Mouse (Mus musculus) midbrain, postnatal 0 days (tissue): Measurements from ENCODE around the gene St6galnac6. TPM values are rescaled to one million over a fixed set of nuclear protein-coding genes. Genes with fewer than 3 reads are reported as not detected.

ENCODE experiments used
- ATAC-seq: fragments of 200-750 bp; cut with Nextera tagmentation; 2 replicates; pipeline ENCODE4 v1.8.0; 2017; ENCODE audit warnings: moderate number of reproducible peaks, mild to moderate bottlenecking, moderate TSS enrichment, moderate library complexity; ENCODE audit not compliant: low FRiP score
- DNase-seq: peaks from one replicate; pipeline ENCODE4 v3.0.0-alpha.2; 2015; ENCODE audit warnings: low spot score
- H3K27ac ChIP-seq: fragments of 300-500 bp; sonication (generic); 2 replicates; pipeline ENCODE4 v1.5.1; 2014; ENCODE audit warnings: low read depth, mild to moderate bottlenecking, low read length, mixed read lengths
- H3K27me3 ChIP-seq: fragments of 300-500 bp; sonication (generic); 2 replicates; pipeline ENCODE4 v1.6.1; 2014; ENCODE audit warnings: low read length, control low read depth, mixed read lengths; ENCODE audit not compliant: insufficient read depth
- H3K36me3 ChIP-seq: fragments of 300-500 bp; sonication (generic); 2 replicates; pipeline ENCODE4 v1.6.1; 2014; ENCODE audit warnings: low read length, control low read depth, mixed read lengths; ENCODE audit not compliant: insufficient read depth
- H3K4me1 ChIP-seq: fragments of 300-500 bp; sonication (generic); 2 replicates; pipeline ENCODE4 v1.6.1; 2014; ENCODE audit warnings: mild to moderate bottlenecking, control low read depth, antibody characterized with exemption, low read length, mixed read lengths; ENCODE audit not compliant: insufficient read depth
- H3K4me2 ChIP-seq: fragments of 300-500 bp; sonication (generic); 2 replicates; pipeline ENCODE4 v1.6.1; 2014; ENCODE audit warnings: low read depth, mild to moderate bottlenecking, low read length, mixed read lengths; ENCODE audit not compliant: poor library complexity, severe bottlenecking
- H3K4me3 ChIP-seq: fragments of 300-500 bp; sonication (generic); 2 replicates; pipeline ENCODE4 v1.5.1; 2014; ENCODE audit warnings: low read depth, mild to moderate bottlenecking, low read length, moderate library complexity
- H3K9ac ChIP-seq: fragments of 300-500 bp; sonication (generic); replicated peaks from 2 replicates; pipeline ENCODE4 v1.6.1; 2014; ENCODE audit warnings: mild to moderate bottlenecking, low read length, moderate library complexity, mixed read lengths; ENCODE audit not compliant: poor library complexity, severe bottlenecking
- H3K9me3 ChIP-seq: fragments of 300-500 bp; sonication (generic); 2 replicates; pipeline ENCODE4 v1.6.1; 2016; ENCODE audit warnings: low read length, control low read depth
- CTCF ChIP-seq: IDR thresholded peaks from 2 replicates; pipeline ENCODE4 v1.5.1; 2016; ENCODE audit warnings: antibody characterized with exemption, mild to moderate bottlenecking
- WGBS: fragments of 180-500 bp; shearing (Covaris S2); extraction: QIAGEN DNeasy Blood & Tissue Kit; methylation state at CpG from one replicate; pipeline ENCODE4 v1.1.7; 2014; 5-methylcytosine and 5-hydroxymethylcytosine counted together
- polyA plus RNA-seq: library from polyadenylated mRNA; unstranded; fragments of >200 nt; fragmentation: Nextera tagmentation; extraction: Ambion mirVana; gene quantifications from 2 replicates; pipeline ENCODE4 v1.2.1, GENCODE M21; 2015
- total RNA-seq: library from RNA; depleted of rRNA; stranded (reverse); fragments of >200 nt; gene quantifications from 2 replicates; pipeline ENCODE4 v1.2.3, GENCODE M21; 2014

The St6galnac6 gene
- total and polyA plus RNA-seq, 2 experiments from 2014 or later: 45.2 to 166 TPM

DNA sequence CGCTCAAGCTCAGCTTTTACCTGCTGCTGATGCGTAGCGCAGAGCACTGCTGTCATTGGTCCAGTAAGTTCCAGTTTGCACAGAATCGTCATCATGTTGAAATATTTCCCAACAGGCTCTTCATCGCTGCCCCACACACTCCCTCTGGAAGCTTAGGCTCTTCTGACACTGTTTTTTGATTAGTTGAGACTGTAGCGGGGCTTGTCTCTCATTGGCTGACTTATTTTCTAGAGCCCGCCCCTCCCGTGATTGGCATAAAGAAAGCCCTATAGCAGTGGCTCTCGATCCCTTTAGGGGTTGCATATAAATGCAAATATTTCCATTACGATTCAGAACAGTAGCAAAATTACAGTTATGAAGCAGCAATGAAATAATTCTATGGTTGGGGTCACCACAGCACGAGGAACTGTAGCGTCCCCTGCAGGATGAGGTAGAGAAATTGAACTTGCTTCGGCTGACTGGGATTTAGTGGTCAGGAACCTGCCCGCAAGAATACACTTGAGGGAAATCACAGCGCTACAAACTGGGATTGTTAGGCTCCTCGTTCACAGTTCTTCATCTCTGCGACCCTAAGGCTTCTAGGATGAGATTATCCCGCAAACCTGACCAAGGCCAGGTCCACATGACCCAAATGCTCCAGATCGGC is 17.9 kb upstream of the St6galnac6 start:
- 0 out of 2 replicates have a peak, but pooled peaks cover 3% of the 10 kb centered on the region for H3K27me3 ChIP-seq
- H3K36me3 ChIP-seq: no peaks in the 10 kb centered on the region
- H3K4me2 ChIP-seq: peak overlapping the region; percentile 38
- 31% methylated on average over 19 of the region's 19 CpGs for WGBS
- no peaks in the 10 kb centered on the region for H3K9me3 ChIP-seq
- H3K4me1 ChIP-seq: peaks cover 4% of the 10 kb centered on the region; the same call in 1 of the 2 replicates
- DNase-seq: peak; percentile 72
- peak; percentile 58 for TF ChIP-seq CTCF
- H3K4me3 ChIP-seq: peak overlapping the region; percentile 22; the same call in 1 of the 2 replicates
- 0 out of 2 replicates have a peak overlapping the region, but pooled peaks have one; percentile 6 for H3K27ac ChIP-seq
- H3K9ac ChIP-seq: no peak overlapping the region
- ATAC-seq: peak; percentile 68

DNA sequence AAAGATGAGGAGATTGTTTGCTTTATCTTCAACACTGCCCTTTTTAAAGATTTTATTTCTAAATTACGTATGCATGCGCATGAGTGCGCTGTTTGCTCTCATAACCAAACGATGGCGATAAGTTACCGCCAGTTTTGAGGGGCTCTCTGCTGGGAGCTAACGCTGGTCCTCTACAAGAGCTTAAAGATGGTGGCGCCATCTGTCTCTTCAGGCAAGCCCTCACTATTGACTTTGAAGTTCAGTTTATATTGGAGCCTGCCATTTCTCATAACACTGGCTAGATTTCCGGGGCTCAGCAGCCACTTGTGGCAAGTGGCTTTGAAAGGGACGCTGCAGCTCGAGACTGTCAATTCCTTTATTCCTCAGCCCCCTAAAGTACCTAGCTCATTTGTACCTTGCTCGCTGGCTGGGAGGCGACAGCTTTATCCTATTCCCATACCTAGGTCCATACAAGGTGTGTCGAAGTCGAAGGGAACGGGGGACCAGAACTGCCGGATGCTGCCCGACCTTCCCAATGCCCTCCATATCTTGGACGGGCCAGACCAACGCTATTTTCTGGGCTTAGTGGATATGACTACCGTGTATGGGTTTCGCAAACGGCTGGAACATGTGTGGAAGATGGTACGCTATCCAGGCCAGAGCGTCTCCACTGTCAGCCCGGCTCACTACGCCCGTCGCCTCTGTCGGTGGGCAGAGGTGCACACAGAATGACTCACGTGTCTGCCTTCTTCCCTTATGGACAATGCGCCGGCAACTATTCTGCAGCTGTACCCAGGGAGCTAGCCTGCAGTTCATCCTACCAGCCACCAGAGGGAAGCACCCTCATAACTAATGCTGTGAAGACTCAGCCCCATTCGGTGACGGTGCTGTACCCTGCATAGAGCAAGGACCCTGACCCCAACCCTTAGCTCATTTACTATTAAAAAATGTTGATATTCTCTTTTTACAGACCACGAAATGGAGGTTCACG is 16.4 kb upstream of the St6galnac6 start:
- TF ChIP-seq CTCF: peak; percentile 98
- peak overlapping the region; percentile 54 for H3K4me2 ChIP-seq
- WGBS: 10% methylated on average over 37 of the region's 37 CpGs
- H3K4me3 ChIP-seq: peak overlapping the region; percentile 24
- peak; percentile 91 for DNase-seq
- peak overlapping the region; percentile 42; the same call in 1 of the 2 replicates for H3K9ac ChIP-seq
- peak overlapping the region; percentile 51 for H3K27ac ChIP-seq
- no peaks in the 10 kb centered on the region for H3K27me3 ChIP-seq
- peak; percentile 55 for ATAC-seq
- H3K4me1 ChIP-seq: peaks cover 13% of the 10 kb centered on the region
- H3K36me3 ChIP-seq: no peaks in the 10 kb centered on the region
- H3K9me3 ChIP-seq: no peaks in the 10 kb centered on the region

DNA sequence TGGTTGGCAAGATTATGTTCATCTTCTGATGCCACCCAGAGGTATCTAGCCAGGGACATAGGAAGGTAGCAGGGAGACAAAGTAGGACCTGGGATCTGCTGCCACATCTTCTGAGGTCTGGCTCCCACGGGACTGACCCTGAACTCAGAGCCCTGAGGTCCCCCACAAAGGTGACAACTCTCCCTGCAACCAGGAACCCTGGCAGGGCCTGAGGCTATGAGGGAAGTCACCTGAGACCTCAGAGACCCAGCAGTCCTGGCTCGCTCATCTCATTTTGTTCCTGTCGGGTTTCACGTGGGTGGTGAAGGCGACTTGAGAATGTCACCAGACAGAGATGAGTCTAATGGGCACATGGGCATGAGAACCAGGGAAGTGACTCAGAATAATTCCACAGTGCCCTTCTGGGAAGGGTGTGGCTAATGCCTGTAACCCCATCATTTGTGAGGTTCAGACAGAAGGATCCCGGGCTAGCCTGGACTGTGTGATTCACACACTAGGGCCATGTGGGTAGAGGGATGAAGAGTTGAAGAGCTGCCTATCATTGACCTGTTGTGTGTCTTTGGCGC is 14.3 kb upstream of the St6galnac6 start:
- Histone ChIP-seq H3K36me3 (0 out of 2 replicates have a peak, but pooled peaks cover 3% of the 10 kb centered on the region), H3K4me1 (peaks cover 16% of the 10 kb centered on the region), H3K4me3 (no peak overlapping the region), H3K9ac (no peak overlapping the region), H3K27ac (no peak overlapping the region), H3K4me2 (no peak overlapping the region), H3K27me3 (no peaks in the 10 kb centered on the region), H3K9me3 (no peaks in the 10 kb centered on the region)
- WGBS: 87% methylated on average over 7 of the region's 7 CpGs
- no peak for TF ChIP-seq CTCF
- no peak for ATAC-seq
- no peak for DNase-seq

DNA sequence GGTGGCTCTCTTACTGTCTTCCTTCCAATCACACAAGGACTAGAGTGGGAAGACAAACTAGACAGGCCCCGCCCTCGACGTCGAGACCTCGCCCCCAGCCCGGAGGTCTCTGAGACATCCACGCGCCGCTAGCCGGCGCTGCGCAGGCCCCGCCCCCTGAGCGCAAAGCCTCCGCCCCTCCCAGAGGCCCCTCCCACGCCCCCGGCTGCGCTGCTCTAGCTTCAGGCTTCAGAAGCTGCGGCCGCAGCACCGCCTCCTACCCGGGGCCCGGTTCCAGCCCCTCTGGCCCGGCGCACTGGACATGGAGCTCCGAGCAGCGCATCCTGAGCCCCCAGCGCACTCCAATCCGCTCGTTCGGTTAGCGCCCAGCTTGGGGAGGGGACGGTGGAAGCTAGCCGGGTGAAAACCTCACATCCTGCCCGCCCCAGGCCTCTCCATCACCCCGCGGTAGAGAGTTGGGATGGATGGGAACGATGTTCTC is 12.6 kb upstream of the St6galnac6 start, which contains the start of gene St6galnac4:
Gene St6galnac4 (plus strand): TSS at position 225 of the 481 bp plus-strand sequence.
- ATAC-seq (peak; percentile 72), DNase-seq (peak; percentile 95)
- under 1% methylated on average over 36 of the region's 38 CpGs for WGBS
- no peaks in the 10 kb centered on the region for H3K27me3 ChIP-seq
- TF ChIP-seq CTCF: peak; percentile 69
- H3K36me3 ChIP-seq: 0 out of 2 replicates have a peak, but pooled peaks cover 6% of the 10 kb centered on the region
- H3K9ac ChIP-seq: peak within 1 kb of the TSS; percentile 64
- peak within 1 kb of the TSS; percentile 61 for H3K4me3 ChIP-seq
- peaks cover 16% of the 10 kb centered on the region for H3K4me1 ChIP-seq
- peak within 1 kb of the TSS; percentile 32; the same call in 1 of the 2 replicates for H3K27ac ChIP-seq
- no peaks in the 10 kb centered on the region for H3K9me3 ChIP-seq
- H3K4me2 ChIP-seq: peak within 1 kb of the TSS; percentile 54

DNA sequence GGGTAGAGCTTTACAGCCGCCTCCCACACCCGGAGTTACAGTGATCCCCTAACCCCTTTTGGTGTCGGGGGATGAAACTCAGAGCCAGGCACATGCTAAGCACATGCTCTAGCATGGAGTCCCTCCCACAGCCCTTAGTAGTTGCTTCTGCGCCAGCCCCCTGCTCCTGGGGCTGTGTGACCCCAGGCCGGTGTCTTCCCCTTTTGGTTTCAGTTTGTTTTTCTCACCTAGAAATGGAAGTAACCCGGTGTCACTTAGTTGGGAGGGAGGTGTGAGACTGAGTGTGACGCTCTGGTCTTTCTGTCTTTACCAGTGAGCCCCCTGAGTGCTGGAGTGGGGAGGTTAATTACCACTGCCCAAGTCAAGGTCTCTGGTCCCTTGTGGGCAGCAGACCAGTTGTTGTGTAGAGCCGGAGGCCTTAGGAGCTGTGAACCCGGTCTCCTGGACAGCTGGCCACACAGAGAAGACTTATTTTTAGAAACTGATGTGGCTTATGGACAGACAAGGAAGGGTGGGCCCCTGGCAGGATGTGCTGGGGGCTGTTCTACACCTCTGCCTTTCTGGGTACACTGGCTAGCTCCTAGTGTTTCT is 11.7 kb upstream of the St6galnac6 start:
- H3K9me3 ChIP-seq: no peaks in the 10 kb centered on the region
- no peak overlapping the region for H3K27ac ChIP-seq
- peak overlapping the region; percentile 54 for H3K4me2 ChIP-seq
- peak overlapping the region; percentile 61 for H3K4me3 ChIP-seq
- ATAC-seq (no peak), DNase-seq (no peak)
- no peak for TF ChIP-seq CTCF
- peaks cover 16% of the 10 kb centered on the region for H3K4me1 ChIP-seq
- H3K9ac ChIP-seq: peak overlapping the region; percentile 64; the same call in 1 of the 2 replicates
- 54% methylated on average over 9 of the region's 9 CpGs for whole genome bisulfite sequencing
- no peaks in the 10 kb centered on the region for H3K27me3 ChIP-seq
- H3K36me3 ChIP-seq: peaks cover 11% of the 10 kb centered on the region; the same call in 1 of the 2 replicates
